ENCODE assay signal across 26 mouse cellular contexts in the genomic region with DNA sequence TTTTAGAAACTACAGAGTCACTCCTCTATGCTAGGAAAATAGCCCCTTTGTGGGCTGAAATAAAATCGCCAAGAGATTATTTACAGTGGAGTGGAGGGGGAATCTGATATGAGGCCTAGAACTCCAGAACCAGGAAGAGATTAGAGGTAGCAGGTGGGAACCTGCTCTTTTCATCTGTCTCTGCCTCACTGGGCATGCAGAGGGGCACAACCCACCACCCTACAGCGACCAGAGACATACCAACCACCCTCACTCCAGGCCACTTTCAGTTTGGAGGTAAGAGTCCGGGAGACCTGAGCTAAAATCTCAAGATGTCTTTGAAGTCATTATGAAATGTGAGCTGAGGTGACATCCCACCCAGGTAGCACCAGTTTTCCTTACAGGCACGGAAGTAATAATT. TPM values are rescaled to one million over a fixed set of nuclear protein-coding genes. Genes with fewer than 3 reads are reported as not detected.
DNase-seq lines count a peak whose midpoint lies in the region; ATAC-seq and TF ChIP-seq lines count a peak whose summit lies in the region.
"Had no signal": no experiment of that assay in that cellular context is flagged by ENCODE, and none has a peak within 500 bp of the region (broad histone marks: within the 10 kb centered on the region; RNA-seq: fewer than 3 reads in every experiment).

No protein-coding gene starts in this region.

- no peaks in the 10 kb centered on the region for H3K27me3 ChIP-seq in liver, embryonic 14.5 days (ENCODE audit: control insufficient read depth, insufficient read depth, low read length)
- peaks cover 5% of the 10 kb centered on the region for H3K27me3 ChIP-seq in liver, embryonic 12.5 days (replicated peaks)
- no peaks in the 10 kb centered on the region for H3K27me3 ChIP-seq in intestine, postnatal 0 days (replicated peaks; ENCODE audit: control insufficient read depth, insufficient read depth, low read length)
- H3K27me3 ChIP-seq in stomach, embryonic 16.5 days (ENCODE audit: control insufficient read depth, insufficient read depth, low read length): no peaks in the 10 kb centered on the region
- H3K27me3 ChIP-seq: limb, embryonic 12.5 days; midbrain, embryonic 15.5 days; neural tube, embryonic 12.5 days had no signal

- TF ChIP-seq CTCF in liver, embryonic 14.5 days (IDR thresholded peaks at IDR 0.05; ENCODE audit: low read depth): no peak
- TF ChIP-seq CTCF in intestine, postnatal 0 days (IDR thresholded peaks at IDR 0.05; ENCODE audit: low read depth): no peak

- WGBS in liver, embryonic 14.5 days (ENCODE audit: insufficient replicate concordance): 59% methylated on average over 4 of the region's 4 CpGs
- WGBS in liver, embryonic 12.5 days (ENCODE audit: insufficient replicate concordance): 65% methylated on average over 4 of the region's 4 CpGs
- WGBS in intestine, postnatal 0 days: 46% methylated on average over 4 of the region's 4 CpGs
- WGBS in stomach, embryonic 16.5 days: 63% methylated on average over 4 of the region's 4 CpGs

- ATAC-seq in liver, embryonic 14.5 days (ENCODE audit: insufficient read depth): no peak
- no peak for ATAC-seq in liver, embryonic 12.5 days
- ATAC-seq in intestine, postnatal 0 days: no peak
- ATAC-seq in stomach, embryonic 16.5 days (ENCODE audit: insufficient read depth, low FRiP score): no peak
- ATAC-seq: forebrain, embryonic 13.5 days; hindbrain, postnatal 0 days; midbrain, embryonic 15.5 days had no signal

- H3K4me2 ChIP-seq in liver, embryonic 14.5 days (ENCODE audit: low read depth): peak overlapping the region; percentile 67; the same call in 1 of the 2 replicates
- H3K4me2 ChIP-seq in liver, embryonic 12.5 days: no peak overlapping the region
- H3K4me2 ChIP-seq in intestine, postnatal 0 days (replicated peaks; ENCODE audit: low read depth): peak overlapping the region; percentile 77
- H3K4me2 ChIP-seq in stomach, embryonic 16.5 days (ENCODE audit: low read depth, low read length): 0 out of 2 replicates have a peak overlapping the region, but pooled peaks have one; percentile 49
- H3K4me2 ChIP-seq: forebrain, embryonic 13.5 days; heart, embryonic 11.5 days; limb, embryonic 12.5 days; midbrain, embryonic 15.5 days; neural tube, embryonic 12.5 days had no signal

- no peak overlapping the region for H3K27ac ChIP-seq in liver, embryonic 14.5 days
- no peak overlapping the region for H3K27ac ChIP-seq in liver, embryonic 12.5 days
- peak overlapping the region; percentile 97 for H3K27ac ChIP-seq in intestine, postnatal 0 days (ENCODE audit: low read depth, low read length)
- H3K27ac ChIP-seq in stomach, embryonic 16.5 days (ENCODE audit: low read length): peak overlapping the region; percentile 24; the same call in 1 of the 2 replicates
- H3K27ac ChIP-seq: forebrain, embryonic 13.5 days; gastrocnemius, adult 2 months; hindbrain, embryonic 10.5 days; hindbrain, postnatal 0 days; layer of hippocampus, adult 2 months; limb, embryonic 12.5 days; midbrain, embryonic 15.5 days; neural tube, embryonic 12.5 days had no signal

- H3K4me3 ChIP-seq in liver, embryonic 14.5 days (ENCODE audit: insufficient read depth in 1 of 2, low read depth in 2 of 2, low read length in 2 of 2): no peak overlapping the region
- H3K4me3 ChIP-seq in liver, embryonic 12.5 days: no peak overlapping the region
- H3K4me3 ChIP-seq in intestine, postnatal 0 days (ENCODE audit: low read depth, low read length): no peak overlapping the region
- no peak overlapping the region for H3K4me3 ChIP-seq in stomach, embryonic 16.5 days (replicated peaks; ENCODE audit: low read length)
- H3K4me3 ChIP-seq: forebrain, embryonic 13.5 days; gastrocnemius, adult 2 months; hindbrain, embryonic 10.5 days; layer of hippocampus, adult 2 months; limb, embryonic 12.5 days; midbrain, embryonic 15.5 days; neural tube, embryonic 12.5 days had no signal

- DNase-seq in kidney, adult 9 months: peak; percentile 22
- DNase-seq in kidney, postnatal 14 days: no peak
- no peak for DNase-seq in liver, embryonic 14.5 days (ENCODE audit: low read depth in 3 of 3, low spot score in 3 of 3)
- no peak for DNase-seq in cerebellum, adult 11-12 months
- DNase-seq: adrenal gland, adult 2 months; cerebellum, adult 11 months; cerebellum, postnatal 10 days; gastrocnemius, adult 2 months; kidney, adult 8-10 months; layer of hippocampus, postnatal 36 days; lung, embryonic 14.5 days; lung, postnatal 36 days; retina, postnatal 1 day; thymus, adult 2 months; thymus, postnatal 4 days had no signal

- H3K9ac ChIP-seq in liver, embryonic 14.5 days (replicated peaks): no peak overlapping the region
- H3K9ac ChIP-seq in liver, embryonic 12.5 days: no peak overlapping the region
- peak overlapping the region; percentile 13; the same call in 1 of the 2 replicates for H3K9ac ChIP-seq in intestine, postnatal 0 days (ENCODE audit: low read depth, low read length)
- no peak overlapping the region for H3K9ac ChIP-seq in stomach, embryonic 16.5 days (ENCODE audit: low read length)
- H3K9ac ChIP-seq: forebrain, embryonic 13.5 days; limb, embryonic 12.5 days; lung, embryonic 14.5 days; midbrain, embryonic 15.5 days; neural tube, embryonic 12.5 days had no signal

- no peaks in the 10 kb centered on the region for H3K9me3 ChIP-seq in liver, embryonic 14.5 days (ENCODE audit: control insufficient read depth, low read length)
- no peaks in the 10 kb centered on the region for H3K9me3 ChIP-seq in liver, embryonic 12.5 days (replicated peaks)
- no peaks in the 10 kb centered on the region for H3K9me3 ChIP-seq in intestine, postnatal 0 days (ENCODE audit: control insufficient read depth)
- H3K9me3 ChIP-seq in stomach, embryonic 16.5 days (replicated peaks; ENCODE audit: control insufficient read depth, low read length): no peaks in the 10 kb centered on the region
- H3K9me3 ChIP-seq: forebrain, embryonic 13.5 days; hindbrain, embryonic 10.5 days; limb, embryonic 12.5 days; midbrain, embryonic 15.5 days; neural tube, embryonic 12.5 days had no signal

- TF ChIP-seq EP300 in liver, embryonic 14.5 days (IDR thresholded peaks at IDR 0.05; ENCODE audit: low read depth): no peak

- H3K36me3 ChIP-seq in liver, embryonic 14.5 days (replicated peaks; ENCODE audit: control insufficient read depth, insufficient read depth, low read depth): no peaks in the 10 kb centered on the region
- H3K36me3 ChIP-seq in liver, embryonic 12.5 days: no peaks in the 10 kb centered on the region
- H3K36me3 ChIP-seq in intestine, postnatal 0 days (ENCODE audit: control insufficient read depth, insufficient read depth): 0 out of 2 replicates have a peak, but pooled peaks cover under 1% of the 10 kb centered on the region
- no peaks in the 10 kb centered on the region for H3K36me3 ChIP-seq in stomach, embryonic 16.5 days (ENCODE audit: control insufficient read depth, insufficient read depth, low read length)
- H3K36me3 ChIP-seq: hindbrain, embryonic 10.5 days; limb, embryonic 12.5 days; midbrain, embryonic 15.5 days; neural tube, embryonic 12.5 days had no signal

- H3K4me1 ChIP-seq in liver, embryonic 14.5 days (replicated peaks; ENCODE audit: control insufficient read depth in 2 of 2, insufficient read depth in 2 of 2, low read length in 1 of 2): peaks cover 0 to 16% of the 10 kb centered on the region in 2 experiments; a peak in 2 of 4 replicates
- H3K4me1 ChIP-seq in liver, embryonic 12.5 days: peaks cover 18% of the 10 kb centered on the region
- no peaks in the 10 kb centered on the region for H3K4me1 ChIP-seq in intestine, postnatal 0 days (replicated peaks; ENCODE audit: control insufficient read depth, insufficient read depth, low read length)
- H3K4me1 ChIP-seq in stomach, embryonic 16.5 days (ENCODE audit: control insufficient read depth, insufficient read depth, low read length): no peaks in the 10 kb centered on the region

RNA-seq across cellular contexts. Expression of gene Galm, which starts 2.1 kb away (rescaled TPM):
- 14.0 and 15.0 TPM in 2 replicates for polyA plus RNA-seq in liver, embryonic 14.5 days (2012; rRNA removed)
- polyA plus RNA-seq in liver, embryonic 14.5 days (2014; fragmentation: Nextera tagmentation; extraction: Ambion mirVana): 22.7 and 25.6 TPM in 2 replicates
- 14.6 and 15.2 TPM in 2 replicates for polyA plus RNA-seq in liver, embryonic 12.5 days (2016; fragmentation: Nextera tagmentation; extraction: Ambion mirVana)
- 73.5 and 86.6 TPM in 2 replicates for polyA plus RNA-seq in intestine, postnatal 0 days (2015; fragmentation: Nextera tagmentation; extraction: Ambion mirVana)
- 34.3 and 35.1 TPM in 2 replicates for polyA plus RNA-seq in stomach, embryonic 16.5 days (2015; fragmentation: Nextera tagmentation; extraction: Ambion mirVana)

Comparison
In these comparisons a context has a peak if more than half of its experiments do, and no peak if none do; other contexts are left out.
1. H3K27ac ChIP-seq: peak in intestine, postnatal 0 days (single experiment) and stomach, embryonic 16.5 days (single experiment); none in liver, embryonic 14.5 days (single experiment) and liver, embryonic 12.5 days (single experiment).